Mouse (Mus musculus) retina, embryonic 14.5 days (tissue): ENCODE results near the gene Exd1.

Experiments
- DNase-seq: peaks from one replicate; pipeline ENCODE4 v3.0.0-alpha.2; 2015; ENCODE audit warnings: low spot score

Exd1 gene

DNA sequence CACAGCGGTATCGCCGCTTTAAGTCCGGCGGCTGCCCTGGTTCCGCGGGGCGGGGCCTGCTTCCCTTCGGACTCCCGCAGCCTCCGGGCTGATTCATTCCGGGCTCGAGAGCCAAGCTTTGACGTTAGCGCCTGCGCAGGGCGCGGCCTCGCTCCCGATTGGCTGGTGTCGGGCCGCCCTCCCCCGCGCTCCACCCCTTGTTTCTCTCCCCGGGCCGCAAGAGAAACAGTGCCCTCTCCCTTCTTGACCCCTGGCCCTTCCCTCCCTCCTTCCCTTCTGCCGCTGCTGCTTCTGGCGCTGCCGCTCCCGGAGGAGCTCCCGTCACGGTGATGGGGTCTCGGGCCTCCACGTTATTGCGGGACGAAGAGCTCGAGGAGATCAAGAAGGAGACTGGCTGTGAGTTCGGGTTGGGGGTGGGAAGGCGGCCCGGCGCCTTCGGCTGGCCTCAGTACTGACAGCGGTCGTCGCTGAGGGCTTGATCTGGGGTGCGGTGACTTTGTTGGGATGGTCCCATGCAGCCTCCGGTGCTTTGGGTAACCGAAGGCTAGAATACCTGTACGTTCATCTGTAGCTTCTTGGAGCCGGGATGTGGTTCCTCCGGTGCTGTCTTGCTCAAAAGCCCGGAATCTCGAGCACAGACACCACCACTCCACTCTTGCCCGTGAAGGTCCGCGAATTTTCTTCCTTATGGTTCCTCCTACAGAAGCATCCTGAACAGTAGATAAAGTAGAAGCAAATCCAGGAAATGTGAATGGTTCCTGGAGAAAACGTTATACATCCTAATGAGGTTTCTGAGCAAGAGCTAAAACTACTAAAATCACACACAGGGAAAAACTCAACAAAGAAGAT is at the start of gene Exd1, which contains the start of gene Chp1:
Gene Exd1 (minus strand): TSS at position 106 of the 849 bp plus-strand sequence.
Gene Chp1 (plus strand): TSS at position 176 of the 849 bp plus-strand sequence.
- peak; percentile 99 for DNase-seq

DNA sequence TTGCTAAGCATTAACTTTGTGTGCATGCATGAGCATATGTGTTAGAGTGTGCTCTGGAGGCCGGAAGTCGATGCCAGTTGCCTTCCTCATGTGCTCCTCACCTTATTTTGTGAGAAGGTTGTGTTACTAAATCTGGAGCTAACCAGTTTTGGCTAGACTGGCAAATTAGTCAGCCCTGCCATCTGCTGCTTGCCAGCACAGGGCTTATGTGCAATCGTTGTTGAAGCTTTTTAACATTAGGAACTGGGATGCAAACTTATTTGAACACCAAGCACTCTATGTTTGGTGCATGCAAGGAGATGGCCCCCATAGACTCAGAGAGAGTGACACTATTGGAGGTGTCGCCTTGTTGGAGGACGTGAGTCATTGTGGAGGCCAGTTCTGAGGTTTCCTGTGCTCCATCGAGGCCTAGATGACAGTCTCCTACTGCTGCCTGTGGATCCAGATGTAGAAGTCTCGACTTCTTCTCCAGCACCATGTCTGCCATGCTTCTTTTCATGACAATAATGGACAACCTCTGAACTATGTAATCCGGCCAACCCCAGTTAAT is 49.4 kb upstream of the Exd1 start:
- no peak for DNase-seq

DNA sequence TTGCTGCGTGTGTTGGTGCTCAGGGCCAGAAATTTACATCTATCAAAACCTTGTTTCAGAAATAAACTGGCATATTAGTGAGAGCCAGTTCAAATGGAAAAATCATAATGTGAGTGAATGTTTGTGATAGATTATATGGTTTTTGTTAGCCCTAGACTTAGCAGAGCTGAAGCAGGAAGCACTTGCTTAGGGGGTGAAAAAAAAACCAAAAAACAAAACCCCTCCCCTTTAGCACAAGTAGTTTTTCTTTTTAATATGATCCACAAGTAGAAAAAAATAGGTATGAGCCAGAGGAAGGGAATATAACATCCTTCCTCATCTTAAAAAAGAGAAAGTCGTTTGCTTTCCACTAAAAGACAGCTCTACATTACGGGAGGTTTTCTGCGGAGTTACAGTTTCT is 47.9 kb upstream of the Exd1 start:
- no peak for DNase-seq

DNA sequence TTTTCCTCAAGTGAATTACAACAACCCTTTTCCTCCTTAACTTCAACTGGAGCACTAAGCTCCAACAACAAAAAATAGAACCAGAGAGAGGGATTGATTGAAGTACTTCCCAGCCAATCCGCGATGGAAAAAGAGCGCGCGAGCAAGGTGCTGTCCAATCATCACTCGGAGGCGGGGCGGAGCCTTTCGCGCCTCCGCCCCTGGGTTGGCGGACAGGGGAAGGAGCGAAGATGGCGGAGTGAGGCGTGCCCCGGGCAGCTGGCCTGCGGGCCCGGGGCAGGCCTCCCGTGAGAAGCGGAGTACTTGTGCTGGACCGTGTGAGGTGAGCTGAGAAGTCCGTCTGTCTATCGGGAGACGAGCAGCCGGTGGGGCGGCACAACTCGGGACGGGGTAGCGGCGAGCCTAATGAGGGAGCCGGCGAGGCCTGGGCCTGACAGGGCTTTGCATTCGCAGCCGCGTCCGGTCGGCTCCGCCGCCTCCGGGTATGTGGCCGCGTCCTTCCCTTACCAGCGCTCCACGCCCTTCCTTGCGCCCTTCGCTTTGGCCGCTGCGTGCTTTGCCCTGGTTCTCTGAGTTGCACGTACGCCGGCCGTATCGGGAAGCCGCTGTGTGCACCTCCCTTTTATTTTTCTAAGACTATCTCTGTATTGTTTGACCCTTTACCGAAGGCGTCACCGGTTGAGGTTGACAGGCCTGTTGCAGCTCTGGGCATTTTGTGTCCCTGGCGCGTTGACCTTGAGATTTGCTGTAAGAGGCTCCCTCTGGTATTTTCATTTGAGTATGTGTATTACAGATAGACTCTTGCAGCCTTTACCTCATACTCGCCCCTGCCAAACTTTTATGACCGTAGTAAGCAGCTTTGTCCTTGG is 46.9 kb upstream of the Exd1 start:
- DNase-seq = peak; percentile 99

DNA sequence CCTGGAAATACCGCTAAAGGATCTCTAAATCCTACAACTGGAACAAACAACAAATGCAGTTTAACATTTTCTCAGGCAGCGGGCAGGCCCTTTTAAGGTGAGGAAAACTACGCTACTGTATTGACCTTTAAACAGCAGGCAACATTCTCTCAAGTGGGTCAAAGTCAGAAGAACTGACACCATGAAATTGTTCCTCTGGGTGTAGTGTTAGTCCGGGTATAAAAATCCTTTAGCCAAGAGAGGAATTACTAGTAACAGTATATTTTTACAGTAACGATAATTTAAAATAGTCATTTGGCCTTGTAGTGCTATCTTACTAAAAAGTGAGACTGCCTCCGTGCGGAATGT is 46.3 kb upstream of the Exd1 start:
- DNase-seq = no peak

DNA sequence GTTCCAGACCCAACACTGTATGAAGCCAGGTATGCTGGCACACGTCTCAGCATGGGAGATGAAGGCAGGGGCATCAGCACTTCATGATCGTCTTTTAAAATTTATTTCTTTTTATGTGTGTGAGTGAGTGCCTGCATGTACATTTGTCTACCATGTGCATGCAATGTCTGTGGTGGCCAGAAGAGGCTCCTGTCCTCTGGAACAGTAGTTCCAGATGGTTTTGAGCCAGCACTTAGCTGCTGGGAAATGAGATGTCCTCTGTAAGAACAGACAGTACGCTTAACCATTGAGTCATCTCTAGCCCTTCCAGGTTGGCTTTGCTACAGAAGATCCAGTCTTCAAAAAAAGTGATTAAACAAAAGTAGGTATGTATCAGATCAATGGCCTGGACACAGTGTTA is 43.8 kb upstream of the Exd1 start:
- no peak for DNase-seq

DNA sequence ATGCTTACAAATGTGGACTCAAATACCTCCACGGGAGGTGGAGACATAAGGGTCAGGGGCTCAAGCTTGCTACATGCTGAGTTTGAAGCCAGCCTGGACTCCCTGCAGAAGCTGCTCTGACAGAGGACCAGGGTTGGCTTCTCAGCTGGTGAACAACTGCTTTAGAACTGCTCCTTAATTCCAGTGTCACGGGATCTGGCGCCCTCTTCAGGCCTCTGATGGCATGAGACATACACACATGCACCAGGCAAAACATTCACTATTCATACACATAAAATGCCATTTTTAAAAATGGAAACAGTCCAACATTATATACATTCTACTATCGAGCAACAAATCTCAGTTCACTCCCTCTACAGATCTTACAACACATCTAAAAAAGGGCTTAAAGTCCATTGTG is 40.0 kb upstream of the Exd1 start:
- peak; percentile 75 for DNase-seq

DNA sequence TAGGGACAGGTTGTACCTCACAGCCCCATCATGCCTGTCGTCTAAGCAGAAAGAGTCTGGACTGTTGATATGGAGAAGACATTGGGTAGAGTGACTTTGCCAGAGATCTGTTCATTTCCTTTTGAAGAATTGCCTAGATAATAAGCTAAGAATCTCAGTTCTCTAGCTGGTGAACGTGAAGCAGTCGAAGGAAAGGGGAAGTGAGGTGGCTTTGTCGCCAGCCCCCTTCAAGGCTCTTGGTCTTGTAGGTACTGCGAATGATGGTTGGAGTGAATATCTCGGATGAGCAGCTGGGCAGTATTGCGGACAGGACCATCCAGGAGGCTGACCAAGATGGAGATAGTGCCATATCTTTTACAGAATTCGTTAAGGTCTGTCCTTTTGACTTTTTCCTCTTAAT is 36.9 kb upstream of the Exd1 start:
- no peak for DNase-seq

DNA sequence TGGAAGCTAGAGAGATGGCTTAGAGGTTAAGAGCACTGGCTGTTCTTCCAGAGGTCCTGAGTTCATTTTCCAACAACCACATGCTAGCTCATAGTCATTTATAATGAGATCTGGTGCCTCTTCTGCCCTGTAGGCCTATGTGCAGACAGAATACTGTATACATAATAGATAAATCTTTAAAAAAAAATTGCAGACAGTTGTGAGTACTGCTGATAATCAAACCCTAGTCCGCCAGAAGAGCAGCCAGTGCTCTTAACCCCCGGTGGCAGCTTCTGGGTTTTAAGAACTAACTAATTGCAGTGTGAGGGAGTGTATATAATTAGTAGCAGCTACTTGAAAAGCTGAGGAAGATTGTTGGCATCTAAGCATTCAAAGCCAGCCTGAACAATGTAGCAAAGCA is 36.0 kb upstream of the Exd1 start:
- DNase-seq = no peak

DNA sequence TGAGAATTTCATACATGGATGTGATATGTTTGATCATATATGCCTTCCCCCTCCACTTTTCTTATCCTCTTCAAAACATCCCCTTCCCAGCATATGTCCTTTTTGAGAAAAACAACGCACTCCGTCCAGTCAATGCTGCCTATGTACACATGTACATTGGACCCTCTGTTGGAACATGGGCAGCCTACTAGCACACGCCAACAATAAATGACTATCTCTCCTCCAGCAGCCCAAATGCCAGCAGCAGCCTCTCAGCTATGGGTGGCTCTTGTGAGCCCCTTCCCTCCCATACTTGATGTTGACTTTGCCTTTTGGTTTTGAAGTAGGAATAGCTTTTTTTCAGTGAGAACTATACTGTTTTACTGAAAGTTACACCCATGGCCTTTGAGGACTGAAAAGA is 34.1 kb upstream of the Exd1 start:
- DNase-seq = no peak

DNA sequence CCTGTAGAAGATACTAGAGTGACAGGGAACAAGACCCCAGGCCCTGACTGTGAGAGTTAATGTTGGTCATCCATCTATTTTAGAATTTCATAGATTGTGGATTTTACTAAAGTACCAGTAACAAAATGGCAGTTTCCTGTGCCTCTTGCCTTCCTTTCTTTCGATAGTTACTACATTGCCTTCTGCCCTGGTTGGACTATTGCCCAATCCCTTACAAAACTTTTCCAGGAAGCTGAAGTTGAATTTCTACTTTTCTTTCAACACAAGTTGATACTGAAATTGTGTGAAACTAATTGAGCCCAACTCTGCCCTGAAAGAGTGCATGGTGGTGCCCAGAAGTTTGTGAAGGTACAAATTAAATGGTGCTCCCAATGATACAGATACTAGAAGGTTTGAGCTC is 25.0 kb upstream of the Exd1 start:
- DNase-seq = no peak

DNA sequence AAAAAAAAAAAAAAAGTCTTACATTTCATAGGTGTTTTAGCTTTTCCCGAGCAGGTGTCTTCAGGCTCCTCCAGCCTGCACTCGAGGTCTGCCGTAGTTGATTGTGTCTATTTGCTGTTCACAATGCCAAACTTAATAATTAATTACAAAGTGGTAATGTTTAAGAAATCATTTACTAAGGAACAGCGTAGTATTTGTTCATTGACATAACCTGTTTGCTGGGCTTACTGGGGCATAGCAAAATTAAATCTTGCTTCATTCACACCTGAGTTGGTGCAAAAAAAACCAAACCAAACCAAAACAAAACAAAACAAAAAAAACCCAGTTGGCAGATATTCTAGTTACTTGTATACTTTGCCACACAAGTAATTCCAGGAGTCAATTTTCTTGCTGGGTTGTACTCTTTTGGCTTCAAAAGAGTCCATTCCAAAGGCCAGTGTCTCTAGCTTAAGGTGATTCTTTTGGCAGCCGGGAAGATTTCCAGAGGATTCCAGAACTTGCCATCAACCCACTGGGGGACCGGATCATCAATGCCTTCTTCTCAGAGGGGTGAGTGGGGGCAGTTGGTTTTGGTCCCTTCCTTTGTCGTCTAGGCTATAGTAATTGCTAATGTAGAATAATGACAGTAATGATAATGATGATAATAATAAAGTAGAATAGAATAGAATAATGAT is 18.9 kb upstream of the Exd1 start:
- no peak for DNase-seq

DNA sequence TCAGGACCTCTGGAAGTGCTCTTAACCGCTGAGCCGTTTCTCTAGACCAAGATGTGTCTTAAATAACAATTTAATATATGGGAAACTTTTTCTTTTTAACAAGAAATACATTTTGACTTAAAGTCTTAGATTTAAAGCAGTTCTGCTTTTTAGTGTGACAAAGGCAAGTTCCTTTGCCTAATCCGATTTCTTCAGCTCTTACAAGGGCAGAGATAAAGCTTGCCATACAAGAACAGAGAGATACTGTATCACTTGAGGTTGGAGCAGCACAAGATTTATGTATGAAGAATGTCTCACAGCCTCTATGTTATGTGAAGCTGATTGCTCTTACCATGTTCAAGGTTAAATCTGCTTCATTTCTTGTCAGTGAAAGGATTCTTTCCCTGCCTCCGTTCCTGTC is 17.9 kb upstream of the Exd1 start:
- no peak for DNase-seq

DNA sequence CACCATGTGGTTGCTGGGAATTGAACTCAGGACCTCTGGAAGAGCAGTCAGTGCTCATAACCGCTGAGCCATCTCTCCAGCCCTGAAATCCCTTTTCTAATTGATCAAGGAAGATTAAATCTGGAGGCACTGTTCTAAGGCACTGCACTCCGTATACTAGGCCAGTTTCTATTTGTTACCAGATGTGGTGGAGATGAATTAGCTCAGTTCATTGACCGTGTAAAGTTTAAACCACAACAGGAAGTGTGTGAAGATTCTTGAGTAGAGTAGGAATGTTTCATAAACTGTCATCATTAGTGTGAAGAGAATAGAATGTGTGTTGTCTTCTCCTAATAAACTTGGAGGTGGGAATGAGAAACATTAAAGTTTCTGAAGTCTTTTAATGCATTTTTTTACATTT is 14.4 kb upstream of the Exd1 start:
- no peak for DNase-seq

DNA sequence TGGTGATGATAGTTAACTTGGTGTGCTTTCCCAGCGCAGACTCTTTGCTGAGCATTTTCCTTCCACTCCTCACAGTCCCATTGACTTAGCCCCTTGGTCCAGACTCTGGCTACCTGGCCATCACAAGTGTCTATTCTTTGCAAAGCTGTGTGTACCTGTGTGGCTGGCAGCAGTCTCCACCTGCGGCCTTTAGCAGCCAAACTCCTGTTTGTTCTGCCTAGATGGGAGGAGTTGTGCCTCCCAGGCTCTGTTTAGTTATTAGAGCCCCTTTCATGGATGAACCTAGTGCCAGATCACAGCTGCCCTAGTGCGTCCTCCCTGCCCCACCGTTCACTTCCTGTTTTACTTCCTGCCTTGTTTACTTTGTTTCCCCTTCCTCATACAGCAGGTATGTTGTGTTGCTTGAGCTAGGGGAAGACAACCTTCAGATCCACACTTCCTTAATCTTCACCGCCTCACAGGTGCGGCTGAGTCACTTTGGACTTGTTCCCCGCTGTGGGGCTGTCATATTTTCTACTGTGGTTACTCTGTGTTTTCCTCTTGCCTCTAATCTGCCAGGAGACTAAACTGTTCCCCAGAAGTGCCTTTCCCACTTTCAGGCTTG is 11.4 kb upstream of the Exd1 start:
- DNase-seq = no peak

DNA sequence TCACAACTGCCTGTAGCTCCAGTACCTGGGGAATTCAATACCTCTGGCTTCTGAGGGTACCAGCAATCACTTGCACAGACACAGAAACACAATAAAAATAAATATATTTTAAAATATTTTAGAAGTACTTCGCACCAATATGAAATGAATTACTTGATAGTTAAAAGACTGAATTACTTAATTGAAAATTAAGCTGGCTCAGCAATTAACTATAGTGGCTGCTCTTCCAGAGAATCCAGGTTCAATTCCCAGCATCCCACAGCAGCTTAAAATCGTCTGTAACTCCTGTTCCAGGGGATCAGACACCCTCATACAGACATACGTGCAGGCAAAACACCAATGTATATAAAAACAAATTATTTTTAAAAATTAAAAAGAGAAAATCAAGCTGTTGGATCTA is 10.6 kb upstream of the Exd1 start:
- DNase-seq = no peak

DNA sequence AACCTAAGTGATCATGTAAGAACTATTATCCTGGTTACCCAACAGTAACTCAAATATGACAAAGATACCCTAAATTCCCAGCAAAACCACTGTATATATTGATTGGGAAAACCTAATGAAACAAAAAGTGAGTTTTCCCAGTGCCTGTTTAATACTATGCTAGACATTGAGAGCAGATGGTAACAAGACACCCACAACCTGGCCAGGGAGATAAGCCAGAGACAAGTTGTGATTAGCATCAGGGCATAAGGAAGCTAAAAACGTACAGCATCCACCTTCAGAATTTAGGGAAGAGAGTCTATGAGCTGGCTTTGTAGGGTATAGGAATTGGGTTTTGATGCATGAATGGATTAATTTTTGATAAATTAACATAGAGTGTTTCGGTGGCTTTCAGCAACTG is 2.3 kb upstream of the Exd1 start:
- no peak for DNase-seq

DNA sequence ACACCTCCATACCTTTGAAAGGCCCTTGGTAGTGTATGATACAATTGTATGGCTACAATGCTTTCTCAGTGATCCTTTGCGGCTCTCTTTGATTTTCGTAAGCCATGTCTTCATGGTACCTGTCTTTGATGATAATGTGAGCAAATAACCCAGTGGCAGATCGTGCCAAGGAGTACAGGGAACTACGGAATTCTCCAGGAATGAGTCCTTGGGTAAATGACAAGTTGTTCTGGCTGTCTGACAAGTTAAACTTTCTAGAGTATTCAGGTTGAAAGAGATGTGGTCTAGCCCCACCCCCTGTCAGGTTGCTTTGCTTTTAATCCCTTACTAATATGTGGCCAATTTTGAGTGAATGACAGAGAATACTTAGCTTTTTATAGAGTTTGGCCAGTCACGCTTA is 1.3 kb upstream of the Exd1 start:
- DNase-seq = no peak

DNA sequence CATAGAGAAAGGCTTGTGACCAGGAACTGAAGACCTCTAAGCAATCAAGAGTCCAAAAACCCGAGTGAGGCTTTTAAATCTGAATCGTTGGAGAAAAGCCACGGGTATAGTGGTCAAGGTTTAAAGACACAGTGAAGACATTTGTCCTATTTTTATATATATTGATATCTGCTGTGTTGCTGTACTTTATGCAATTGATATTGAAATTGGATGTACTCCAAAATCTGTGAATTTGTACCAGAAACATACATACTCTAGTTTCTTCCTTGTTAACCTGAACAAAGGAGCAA is 889 bp upstream of the Exd1 start:
- DNase-seq = no peak

DNA sequence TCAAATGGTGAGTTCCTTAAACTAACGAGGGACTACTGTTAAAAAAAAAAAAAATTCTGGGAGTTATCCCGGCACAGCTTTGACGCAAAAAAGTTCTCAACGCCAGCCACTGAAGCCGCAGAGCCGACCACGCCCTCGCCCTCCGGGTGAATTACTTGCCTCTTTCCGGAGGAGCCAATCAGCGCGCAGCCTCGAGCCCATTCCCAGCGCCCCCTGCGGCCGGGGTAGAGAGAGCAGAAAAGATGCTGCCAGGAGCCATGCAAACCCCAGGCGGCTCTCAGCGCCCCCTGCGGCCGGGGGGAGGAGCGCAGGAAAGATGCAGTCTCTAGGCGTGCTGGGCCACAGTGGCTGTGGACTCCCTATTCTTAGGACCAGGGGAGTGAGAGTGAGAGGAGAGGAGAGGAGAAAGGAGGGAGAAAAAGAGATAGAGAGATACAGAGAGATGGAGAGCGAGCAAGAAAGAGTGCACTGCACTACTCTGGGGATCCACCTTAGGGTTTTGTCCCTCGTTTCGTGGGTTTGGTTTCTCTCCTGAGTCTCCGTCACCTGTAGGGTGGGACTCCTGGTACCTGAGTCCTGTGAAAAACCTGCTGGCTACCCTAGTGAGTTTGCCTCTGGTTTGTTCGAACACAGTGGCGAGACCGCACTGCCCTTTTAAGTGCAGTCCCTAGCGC is 442 bp downstream of the Exd1 start:
- DNase-seq = peak; percentile 85

DNA sequence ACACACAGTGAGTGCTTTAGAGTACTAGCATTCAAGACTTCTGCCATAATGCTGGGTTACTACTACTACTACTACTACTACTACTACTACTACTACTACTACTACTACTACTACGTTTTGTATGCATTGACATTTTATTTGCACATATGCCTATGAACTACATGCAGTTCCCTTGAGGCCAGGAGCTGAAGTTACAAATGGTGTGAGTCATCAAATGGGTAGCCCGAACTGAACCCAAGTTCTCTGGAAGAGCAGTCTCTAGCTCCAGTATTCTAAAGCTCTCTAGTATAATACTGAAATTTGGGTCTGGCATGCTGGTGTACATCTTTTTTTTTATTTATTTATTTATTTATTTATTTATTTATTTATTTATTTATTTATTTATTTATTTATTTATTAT is 3.8 kb downstream of the Exd1 start:
- no peak for DNase-seq

DNA sequence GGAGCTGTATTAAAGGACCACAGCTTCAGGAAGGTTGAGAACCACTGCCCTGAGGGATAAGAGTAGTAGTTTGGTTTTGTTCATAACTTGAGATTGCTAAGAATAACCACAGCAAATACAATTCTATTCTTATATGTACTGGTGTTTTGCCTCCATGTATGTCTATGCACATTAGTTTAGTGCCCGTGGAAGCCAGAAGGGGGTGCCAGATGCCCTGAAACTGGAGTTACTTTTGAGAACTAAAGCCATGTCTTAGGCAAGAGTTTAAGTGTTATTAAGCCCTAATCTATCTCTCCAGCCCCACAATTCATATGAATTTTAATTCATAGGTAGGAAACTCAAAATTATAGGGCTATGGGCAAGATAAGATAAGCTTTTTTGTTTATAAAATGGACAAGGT is 5.3 kb downstream of the Exd1 start:
- peak; percentile 71 for DNase-seq
